Mouse (Mus musculus): ENCODE results near the gene Zfp385b.

- TF ChIP-seq CTCF (IDR thresholded peaks at IDR 0.05; ENCODE audit: borderline replicate concordance, insufficient read depth, low read length) = no peak
- TF ChIP-seq POLR2A (IDR thresholded peaks at IDR 0.05; ENCODE audit: low read depth, low read length) = no peak
Measured at GRCm38 (mm10) chr2:77388186-77388585, 431.3 kb downstream of the Zfp385b start.

All from embryonic fibroblast, embryonic 13.5 days (primary cell).